Mouse (Mus musculus) lung, embryonic 14.5 days (tissue): ENCODE results near the gene Plac8. TPM values are rescaled to one million over a fixed set of nuclear protein-coding genes. Genes with fewer than 3 reads are reported as not detected.
A peak's percentile ranks its signal among the peaks of the same experiment; 100 is the strongest.

Experiments
- ATAC-seq: fragments of 200-750 bp; cut with Nextera tagmentation; 2 replicates; pipeline ENCODE4 v1.8.0; 2017; ENCODE audit warnings: mild to moderate bottlenecking, moderate TSS enrichment, moderate library complexity; ENCODE audit not compliant: insufficient read depth
- DNase-seq: peaks from one replicate; pipeline ENCODE4 v3.0.0-alpha.2; 2015
- H3K27ac ChIP-seq: fragments of 300-500 bp; sonication (generic); 2 replicates; pipeline ENCODE4 v1.5.1; 2014; ENCODE audit warnings: low read depth, mild to moderate bottlenecking, moderate library complexity
- H3K27me3 ChIP-seq: fragments of 300-500 bp; sonication (generic); 2 replicates; pipeline ENCODE4 v1.6.1; 2014; ENCODE audit warnings: low read length, control low read depth; ENCODE audit not compliant: insufficient read depth
- H3K36me3 ChIP-seq: fragments of 300-500 bp; sonication (generic); 2 replicates; pipeline ENCODE4 v1.6.1; 2014; ENCODE audit warnings: control low read depth; ENCODE audit not compliant: insufficient read depth
- H3K4me1 ChIP-seq: fragments of 300-500 bp; sonication (generic); 2 replicates; pipeline ENCODE4 v1.6.1; 2014; ENCODE audit warnings: antibody characterized with exemption, control low read depth; ENCODE audit not compliant: insufficient read depth
- H3K4me2 ChIP-seq: fragments of 300-500 bp; sonication (generic); 2 replicates; pipeline ENCODE4 v1.6.1; 2014; ENCODE audit warnings: mild to moderate bottlenecking
- H3K4me3 ChIP-seq: fragments of 300-500 bp; sonication (generic); 2 replicates; pipeline ENCODE4 v1.5.1; 2014; ENCODE audit warnings: low read depth, low read length
- H3K9ac ChIP-seq: fragments of 300-500 bp; sonication (generic); 2 replicates; pipeline ENCODE4 v1.6.1; 2014
- H3K9me3 ChIP-seq: fragments of 300-500 bp; sonication (generic); 2 replicates; pipeline ENCODE4 v1.6.1; 2016; ENCODE audit warnings: low read depth, low read length, control low read depth
- CTCF ChIP-seq: IDR thresholded peaks from 2 replicates; pipeline ENCODE4 v1.5.1; 2016; ENCODE audit warnings: antibody characterized with exemption, low read depth
- WGBS: fragments of 180-500 bp; shearing (Covaris S2); extraction: QIAGEN DNeasy Blood & Tissue Kit; methylation state at CpG from one replicate; pipeline ENCODE4 v1.1.7; 2014; 5-methylcytosine and 5-hydroxymethylcytosine counted together
- polyA plus RNA-seq: library from polyadenylated mRNA; unstranded; fragments of >200 nt; fragmentation: Nextera tagmentation; extraction: Ambion mirVana; gene quantifications from 2 replicates; pipeline ENCODE4 v1.2.1, GENCODE M21; 2014

Plac8 gene
- polyA plus RNA-seq, 1 experiment from 2014 or later = 11.5 TPM

DNA sequence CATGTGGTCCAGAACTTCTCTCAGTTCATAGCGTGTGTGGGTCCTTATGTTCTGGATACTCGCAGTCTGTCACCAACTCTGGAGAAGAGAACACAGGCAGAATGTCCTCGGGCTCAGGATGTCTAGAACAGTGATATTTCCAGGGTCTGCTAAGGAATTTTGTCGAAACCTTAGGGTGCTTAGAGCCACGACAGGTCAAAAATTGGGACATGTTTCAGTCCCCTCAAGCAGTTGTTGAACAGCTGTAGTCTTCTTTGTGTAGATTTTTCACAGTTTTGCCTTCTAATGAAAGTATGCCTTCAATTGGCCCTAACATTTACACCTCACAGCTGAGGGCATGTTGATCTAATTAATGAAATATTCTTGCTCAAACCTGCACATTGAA is 53.0 kb downstream of the Plac8 start:
- H3K27me3 ChIP-seq = no peaks in the 10 kb centered on the region
- H3K4me1 ChIP-seq = peaks cover 13% of the 10 kb centered on the region
- ATAC-seq = no peak
- peak overlapping the region; percentile 88 for H3K9ac ChIP-seq
- H3K27ac ChIP-seq = no peak overlapping the region
- peak overlapping the region; percentile 85 for H3K4me3 ChIP-seq
- DNase-seq = no peak
- peak overlapping the region; percentile 89 for H3K4me2 ChIP-seq
- peaks cover 11% of the 10 kb centered on the region; the same call in 1 of the 2 replicates for H3K36me3 ChIP-seq
- TF ChIP-seq CTCF = no peak
- H3K9me3 ChIP-seq = no peaks in the 10 kb centered on the region
- 5% methylated on average over 5 of the region's 5 CpGs for WGBS

DNA sequence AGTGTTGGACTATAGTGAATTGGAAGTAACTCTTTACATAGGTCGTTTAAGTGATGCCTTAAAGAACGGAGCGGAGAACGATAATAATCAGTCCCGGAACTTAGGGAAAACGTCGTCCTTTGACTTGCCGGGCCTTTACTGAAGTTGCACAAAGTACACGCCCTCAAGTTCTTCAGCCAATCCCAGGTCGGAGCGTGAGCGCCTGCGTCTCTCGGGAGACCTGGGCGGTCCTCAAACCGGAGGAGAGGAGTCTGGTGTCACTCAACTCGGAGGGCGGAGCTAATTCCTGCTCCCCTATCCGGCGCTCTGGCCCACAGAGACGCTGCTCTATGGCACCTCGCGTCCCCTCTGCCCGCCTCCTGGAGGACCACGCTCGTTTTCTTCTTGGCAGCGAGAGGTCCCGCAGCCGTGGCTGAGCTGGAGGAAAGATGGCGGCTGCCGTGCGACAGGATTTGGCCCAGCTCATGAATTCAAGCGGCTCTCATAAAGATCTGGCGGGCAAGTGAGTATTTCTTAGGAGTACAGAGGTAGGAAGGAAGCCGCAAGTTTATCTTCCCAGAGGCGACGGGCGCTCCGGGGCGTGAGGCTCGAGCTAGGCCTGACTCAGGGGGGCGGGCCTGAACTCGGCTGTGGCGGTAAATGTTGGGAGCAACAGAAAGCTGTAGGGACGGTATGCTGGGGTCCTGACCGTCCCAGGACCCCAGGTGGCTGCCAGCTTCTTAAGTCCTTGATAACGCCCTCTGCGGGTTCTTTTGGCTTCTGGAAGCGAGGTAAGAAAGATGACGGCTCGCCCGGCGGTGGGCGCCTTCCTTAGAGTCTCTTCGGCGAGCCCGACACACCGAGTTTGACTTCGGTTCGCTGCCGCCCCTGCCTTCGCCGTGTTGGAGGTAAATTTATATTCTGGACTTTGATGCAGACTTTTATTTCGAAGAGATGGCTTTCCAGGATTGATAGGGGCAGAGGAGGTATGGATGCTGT is 53.7 kb downstream of the Plac8 start, which contains the start of gene Cops4:
TSS of gene Cops4 (plus strand) at position 261 of the 978 bp plus-strand sequence.
- DNase-seq (peak; percentile 100), ATAC-seq (peak; percentile 100)
- peak within 1 kb of the TSS; percentile 80 for H3K27ac ChIP-seq
- H3K4me1 ChIP-seq = peaks cover 13% of the 10 kb centered on the region
- no peaks in the 10 kb centered on the region for H3K27me3 ChIP-seq
- WGBS = 0% methylated on average over 64 of the region's 64 CpGs
- peaks cover 10% of the 10 kb centered on the region; the same call in 1 of the 2 replicates for H3K36me3 ChIP-seq
- H3K9ac ChIP-seq = peak within 1 kb of the TSS; percentile 88
- TF ChIP-seq CTCF = peak; percentile 29; the same call in 1 of the 2 replicates
- no peaks in the 10 kb centered on the region for H3K9me3 ChIP-seq
- H3K4me3 ChIP-seq = peak within 1 kb of the TSS; percentile 85
- peak within 1 kb of the TSS; percentile 89 for H3K4me2 ChIP-seq

DNA sequence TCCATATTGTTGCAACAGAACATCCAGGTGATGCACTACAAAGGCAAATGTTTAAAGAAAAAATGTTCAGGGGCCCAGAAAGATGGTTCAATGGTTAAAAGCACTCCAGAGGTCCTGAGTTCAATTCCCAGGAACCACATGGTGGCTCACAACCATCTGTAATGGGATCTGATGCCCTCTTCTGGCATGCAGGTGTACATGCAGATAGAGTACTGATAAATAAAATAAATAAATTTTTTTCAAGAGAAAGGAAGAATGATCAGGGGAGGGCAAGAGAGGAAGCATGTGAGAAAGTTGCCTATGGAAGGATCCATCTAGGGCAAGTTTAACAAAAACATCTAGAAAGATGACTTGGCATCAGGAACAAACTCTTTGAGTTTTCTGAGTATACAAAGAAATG is 59.5 kb downstream of the Plac8 start:
- Histone ChIP-seq H3K27ac (no peak overlapping the region), H3K9me3 (no peaks in the 10 kb centered on the region), H3K27me3 (no peaks in the 10 kb centered on the region), H3K4me1 (peaks cover 2% of the 10 kb centered on the region; the same call in 1 of the 2 replicates), H3K9ac (no peak overlapping the region), H3K4me3 (no peak overlapping the region), H3K36me3 (no peaks in the 10 kb centered on the region), H3K4me2 (no peak overlapping the region)
- TF ChIP-seq CTCF = peak; percentile 10; the same call in 1 of the 2 replicates
- no peak for ATAC-seq
- DNase-seq = no peak

DNA sequence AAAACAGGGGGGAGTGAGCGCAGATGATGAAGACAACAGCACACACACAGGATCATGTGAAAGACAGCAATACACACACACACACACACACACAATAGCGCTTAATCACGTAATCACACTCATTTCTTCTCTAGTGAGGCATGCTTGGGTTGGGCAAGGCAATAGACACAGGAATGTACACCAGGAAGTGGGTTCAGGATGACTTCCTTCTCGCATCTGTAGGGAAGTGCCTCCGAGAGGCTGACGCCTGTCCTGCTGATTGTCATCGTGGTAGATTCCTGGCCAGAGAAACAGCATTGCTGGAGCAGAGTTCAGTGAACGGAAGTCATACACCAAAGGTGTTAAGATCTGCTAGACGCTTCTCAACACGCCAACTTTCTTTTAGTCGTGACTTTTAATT is 62.8 kb downstream of the Plac8 start:
- no peak overlapping the region for H3K4me2 ChIP-seq
- ATAC-seq (no peak), DNase-seq (no peak)
- H3K27me3 ChIP-seq = no peaks in the 10 kb centered on the region
- H3K27ac ChIP-seq = no peak overlapping the region
- H3K36me3 ChIP-seq = no peaks in the 10 kb centered on the region
- no peaks in the 10 kb centered on the region for H3K4me1 ChIP-seq
- no peaks in the 10 kb centered on the region for H3K9me3 ChIP-seq
- 64% methylated on average over 11 of the region's 11 CpGs for WGBS
- no peak overlapping the region for H3K9ac ChIP-seq
- H3K4me3 ChIP-seq = no peak overlapping the region
- no peak for TF ChIP-seq CTCF

Other genes starting within 250 kb of the Plac8 start
- 169 and 170 TPM in 2 replicates for gene Sec31a, start 156.0 kb downstream of the Plac8 start, polyA plus RNA-seq
- 18.0 and 18.5 TPM in 2 replicates for gene Lin54, start 71.6 kb downstream of the Plac8 start, polyA plus RNA-seq
- gene Cops4, start 53.9 kb downstream of the Plac8 start, polyA plus RNA-seq = 202 and 209 TPM in 2 replicates
- gene Coq2, start 102.9 kb upstream of the Plac8 start, polyA plus RNA-seq = 68.7 and 70.9 TPM in 2 replicates
- gene Hpse, start 147.5 kb upstream of the Plac8 start, polyA plus RNA-seq = 3.2 and 3.4 TPM in 2 replicates
- gene Helq, start 226.4 kb upstream of the Plac8 start, polyA plus RNA-seq = 20.3 and 21.6 TPM in 2 replicates
- 161 and 167 TPM in 2 replicates for gene Mrps18c, start 226.4 kb upstream of the Plac8 start, polyA plus RNA-seq
- 30.2 and 32.0 TPM in 2 replicates for gene Abraxas1, start 248.7 kb upstream of the Plac8 start, polyA plus RNA-seq